Mouse (Mus musculus) spleen, postnatal 14 days (tissue): ENCODE measurements around the gene Jmjd1c.
A peak's percentile ranks its signal among the peaks of the same experiment; 100 is the strongest.

Experiments
- DNase-seq, 2 experiments: peaks; one replicate each; pipeline ENCODE4 v3.0.0; 2021 to 2022; ENCODE audit warnings: low spot score in 2 of 2

Gene Jmjd1c

GRCm38 (mm10) chr10:67095798-67096620, at the start of gene Jmjd1c:
Gene Jmjd1c (plus strand): TSS chr10:67096125.
- DNase-seq = peak; percentile 32 to 39

- DNase-seq = no peak
Measured at GRCm38 (mm10) chr10:67047712-67048645, 47.9 kb upstream of the Jmjd1c start.

GRCm38 (mm10) chr10:67048871-67049615, 46.9 kb upstream of the Jmjd1c start:
- DNase-seq = no peak

- no peak for DNase-seq
Measured at GRCm38 (mm10) chr10:67049621-67050020, 46.3 kb upstream of the Jmjd1c start.

- DNase-seq = no peak
Measured at GRCm38 (mm10) chr10:67050766-67051165, 45.2 kb upstream of the Jmjd1c start.

GRCm38 (mm10) chr10:67051466-67051865, 44.5 kb upstream of the Jmjd1c start:
- DNase-seq = no peak

GRCm38 (mm10) chr10:67052429-67052828, 43.5 kb upstream of the Jmjd1c start:
- no peak for DNase-seq

- DNase-seq = no peak
Measured at GRCm38 (mm10) chr10:67053475-67053874, 42.5 kb upstream of the Jmjd1c start.

- no peak for DNase-seq
Measured at GRCm38 (mm10) chr10:67055867-67056856, 39.8 kb upstream of the Jmjd1c start.

- DNase-seq = no peak
Measured at GRCm38 (mm10) chr10:67057208-67057607, 38.7 kb upstream of the Jmjd1c start.

- DNase-seq = no peak
Measured at GRCm38 (mm10) chr10:67057696-67058095, 38.2 kb upstream of the Jmjd1c start.

- DNase-seq = no peak
Measured at GRCm38 (mm10) chr10:67058297-67058696, 37.6 kb upstream of the Jmjd1c start.

- DNase-seq = no peak
Measured at GRCm38 (mm10) chr10:67058702-67059101, 37.2 kb upstream of the Jmjd1c start.

GRCm38 (mm10) chr10:67061367-67061801, 34.5 kb upstream of the Jmjd1c start:
- no peak for DNase-seq

- DNase-seq = no peak
Measured at GRCm38 (mm10) chr10:67061823-67062222, 34.1 kb upstream of the Jmjd1c start.

- DNase-seq = no peak
Measured at GRCm38 (mm10) chr10:67065277-67065887, 30.5 kb upstream of the Jmjd1c start.

GRCm38 (mm10) chr10:67065927-67066326, 30.0 kb upstream of the Jmjd1c start:
- DNase-seq = no peak

GRCm38 (mm10) chr10:67066421-67066820, 29.5 kb upstream of the Jmjd1c start:
- DNase-seq = no peak

- no peak for DNase-seq
Measured at GRCm38 (mm10) chr10:67069013-67069412, 26.9 kb upstream of the Jmjd1c start.

- DNase-seq = no peak
Measured at GRCm38 (mm10) chr10:67071389-67071788, 24.5 kb upstream of the Jmjd1c start.
